Mouse (Mus musculus) lung, embryonic 15.5 days (tissue): ENCODE results near the gene Plcxd3. TPM values are rescaled to one million over a fixed set of nuclear protein-coding genes. Genes with fewer than 3 reads are reported as not detected.

Experiments used
- ATAC-seq: fragments of 200-750 bp; cut with Nextera tagmentation; 2 replicates; pipeline ENCODE4 v1.8.0; 2017; ENCODE audit warnings: moderate number of reproducible peaks, borderline replicate concordance; ENCODE audit not compliant: low FRiP score, low TSS enrichment; ENCODE audit errors: extremely low read depth
- H3K27ac ChIP-seq: fragments of 300-500 bp; sonication (generic); 2 replicates; pipeline ENCODE4 v1.5.1; 2015; ENCODE audit warnings: moderate library complexity, mild to moderate bottlenecking, inconsistent platforms
- H3K27me3 ChIP-seq: fragments of 300-500 bp; sonication (generic); 2 replicates; pipeline ENCODE4 v1.6.1; 2015; ENCODE audit warnings: inconsistent platforms
- H3K36me3 ChIP-seq: fragments of 300-500 bp; sonication (generic); 2 replicates; pipeline ENCODE4 v1.6.1; 2015; ENCODE audit warnings: inconsistent platforms
- H3K4me1 ChIP-seq: fragments of 300-500 bp; sonication (generic); 2 replicates; pipeline ENCODE4 v1.6.1; 2015; ENCODE audit warnings: inconsistent platforms
- H3K4me2 ChIP-seq: fragments of 300-500 bp; sonication (generic); 2 replicates; pipeline ENCODE4 v1.6.1; 2015; ENCODE audit warnings: inconsistent platforms, mild to moderate bottlenecking, moderate library complexity
- H3K4me3 ChIP-seq: fragments of 300-500 bp; sonication (generic); 2 replicates; pipeline ENCODE4 v1.5.1; 2015; ENCODE audit warnings: mild to moderate bottlenecking, inconsistent platforms
- H3K9ac ChIP-seq: fragments of 300-500 bp; sonication (generic); 2 replicates; pipeline ENCODE4 v1.6.1; 2015; ENCODE audit warnings: inconsistent platforms
- H3K9me3 ChIP-seq: fragments of 300-500 bp; sonication (generic); 2 replicates; pipeline ENCODE4 v1.6.1; 2016; ENCODE audit warnings: inconsistent platforms
- WGBS: fragments of 180-500 bp; shearing (Covaris S2); methylation state at CpG from one replicate; pipeline ENCODE4 v1.1.7; 2015; 5-methylcytosine and 5-hydroxymethylcytosine counted together
- polyA plus RNA-seq: library from polyadenylated mRNA; unstranded; fragments of >200 nt; fragmentation: Nextera tagmentation; extraction: Ambion mirVana; gene quantifications from 2 replicates; pipeline ENCODE4 v1.2.1, GENCODE M21; 2015

Gene Plcxd3
- 0.50 and 0.71 TPM in 2 replicates for polyA plus RNA-seq

DNA sequence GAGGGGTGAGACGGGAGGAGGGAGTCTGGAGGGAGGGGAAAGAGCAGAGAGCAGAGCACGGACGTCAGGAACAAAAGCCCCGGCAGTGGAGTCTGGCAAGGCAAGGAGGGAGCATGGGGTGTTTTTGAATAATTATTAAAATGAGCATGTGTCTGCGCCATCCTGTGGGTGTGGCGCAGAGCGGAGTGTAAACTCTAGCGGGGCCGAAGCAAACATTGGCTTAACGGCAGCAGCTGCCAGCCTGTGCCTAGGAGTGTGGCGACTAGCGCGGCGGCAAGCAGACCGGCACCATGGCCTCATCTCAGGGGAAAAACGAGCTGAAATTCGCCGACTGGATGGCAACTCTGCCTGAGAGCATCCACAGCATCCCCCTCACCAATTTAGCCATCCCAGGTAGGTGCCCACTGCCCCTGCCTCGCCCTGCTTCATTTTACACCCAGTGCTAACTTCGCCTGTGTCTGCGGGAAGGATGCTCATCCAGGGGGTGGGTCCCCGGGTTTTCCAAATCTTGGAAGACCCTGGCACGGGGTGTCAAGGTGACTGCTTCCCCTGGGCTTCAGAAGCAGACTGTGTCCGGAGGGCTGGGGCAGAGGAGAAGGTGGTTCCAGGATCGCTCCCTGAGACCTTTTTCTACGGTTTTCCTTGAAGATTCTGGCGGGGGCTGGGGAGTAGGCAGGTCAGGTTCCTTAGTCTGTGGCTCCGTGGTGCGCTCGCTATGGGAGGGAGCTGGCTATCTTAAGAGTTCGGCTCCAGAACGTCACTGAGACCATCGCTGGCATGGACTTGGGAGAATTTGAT is at the start of gene Plcxd3:
Gene Plcxd3 (plus strand): TSS at position 69 of the 798 bp plus-strand sequence.
- Histone ChIP-seq H3K4me3 (peak within 1 kb of the TSS; percentile 26), H3K9ac (no peak within 1 kb of the TSS), H3K36me3 (no peaks in the 10 kb centered on the region), H3K9me3 (no peaks in the 10 kb centered on the region), H3K27ac (no peak within 1 kb of the TSS), H3K27me3 (peaks cover 12% of the 10 kb centered on the region; the same call in 1 of the 2 replicates), H3K4me1 (no peaks in the 10 kb centered on the region), H3K4me2 (peak within 1 kb of the TSS; percentile 55)
- under 1% methylated on average over 33 of the region's 33 CpGs for WGBS
- ATAC-seq, result peak; percentile 59; the same call in 1 of the 2 replicates

DNA sequence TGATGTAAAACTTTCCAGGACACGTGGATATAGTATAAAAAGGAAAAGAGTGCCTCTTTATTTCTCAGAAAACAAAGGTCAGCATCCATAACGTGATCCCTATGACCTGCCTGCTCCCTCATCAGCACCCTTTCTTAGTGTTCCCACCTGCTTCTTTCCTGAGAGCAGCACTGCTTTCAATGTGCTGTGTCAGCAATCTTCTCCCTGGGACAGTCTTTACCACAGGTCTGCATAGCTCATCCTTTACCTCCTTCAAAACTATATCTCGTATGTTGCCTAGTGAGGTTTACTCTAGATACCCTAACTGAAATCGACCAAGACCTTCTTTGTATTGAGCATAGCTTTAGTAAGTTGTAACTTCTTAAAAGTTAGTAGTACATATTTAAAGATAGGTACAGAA is 43.4 kb upstream of the Plcxd3 start:
- no peaks in the 10 kb centered on the region for H3K27me3 ChIP-seq
- ATAC-seq, result no peak
- 70% methylated on average over 4 of the region's 4 CpGs for WGBS
- H3K4me1 ChIP-seq, result no peaks in the 10 kb centered on the region
- H3K36me3 ChIP-seq, result no peaks in the 10 kb centered on the region
- no peak overlapping the region for H3K4me3 ChIP-seq
- H3K4me2 ChIP-seq, result no peak overlapping the region
- H3K9ac ChIP-seq, result no peak overlapping the region
- no peak overlapping the region for H3K27ac ChIP-seq
- no peaks in the 10 kb centered on the region for H3K9me3 ChIP-seq

DNA sequence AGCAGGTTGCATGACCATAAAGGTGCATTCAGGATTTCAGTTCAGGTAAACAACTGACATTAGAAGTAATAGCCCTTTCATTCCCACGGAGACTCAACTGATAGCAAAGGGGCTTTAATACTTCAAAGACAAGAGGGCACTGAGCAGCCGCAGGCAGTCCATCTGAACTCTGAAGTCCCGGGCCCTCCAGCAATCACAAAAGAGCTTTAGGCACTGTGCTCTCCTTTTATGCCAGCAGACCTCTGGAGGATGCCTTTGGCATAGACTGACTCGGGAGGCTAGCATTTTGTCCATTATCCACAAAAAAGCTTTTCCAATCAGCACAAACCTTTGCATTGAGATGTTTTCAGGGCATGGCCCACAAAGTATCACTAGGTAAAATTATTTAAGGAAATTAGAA is 33.7 kb upstream of the Plcxd3 start:
- ATAC-seq, result no peak
- Histone ChIP-seq H3K4me1 (no peaks in the 10 kb centered on the region), H3K9me3 (no peaks in the 10 kb centered on the region), H3K4me2 (no peak overlapping the region), H3K9ac (no peak overlapping the region), H3K36me3 (no peaks in the 10 kb centered on the region), H3K4me3 (no peak overlapping the region), H3K27me3 (no peaks in the 10 kb centered on the region), H3K27ac (no peak overlapping the region)
- 30% methylated on average over 4 of the region's 4 CpGs for WGBS

DNA sequence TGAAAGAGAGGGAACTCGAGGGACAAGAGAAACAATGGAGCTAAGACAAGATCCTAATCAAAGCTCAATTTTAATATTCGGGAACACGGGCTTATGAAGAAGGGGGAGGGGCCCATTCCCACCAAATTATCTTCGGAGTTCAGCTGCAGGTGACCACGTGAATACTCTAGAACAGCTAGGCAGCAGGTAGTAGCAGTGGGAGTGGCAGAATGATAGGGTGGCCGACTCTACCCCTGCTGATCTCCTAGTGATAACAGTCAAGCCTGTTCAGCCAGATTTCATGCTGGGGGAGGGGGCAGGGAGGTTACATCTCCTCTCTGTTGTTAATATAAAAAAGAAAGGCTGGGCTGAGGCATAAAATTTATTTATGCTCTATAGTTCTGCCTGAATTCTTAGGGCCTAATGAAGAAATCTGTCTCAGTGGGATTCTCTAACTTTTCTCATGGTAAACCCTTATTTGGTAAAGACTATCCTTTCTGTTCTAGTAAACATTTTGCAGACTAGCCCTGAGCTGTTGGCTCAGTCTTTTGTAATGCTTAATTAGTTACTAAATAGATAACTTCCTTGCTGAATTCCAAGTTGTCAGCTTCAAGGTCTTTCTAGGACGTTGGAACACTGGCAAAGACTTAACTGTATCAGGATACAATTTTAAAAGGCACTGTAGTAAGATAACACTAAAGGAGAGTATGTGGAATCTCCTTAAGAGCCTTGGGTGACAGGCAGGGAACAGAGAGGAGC is 26.3 kb upstream of the Plcxd3 start:
- Histone ChIP-seq H3K27me3 (no peaks in the 10 kb centered on the region), H3K36me3 (no peaks in the 10 kb centered on the region), H3K27ac (no peak overlapping the region), H3K9me3 (no peaks in the 10 kb centered on the region), H3K4me3 (no peak overlapping the region), H3K4me2 (no peak overlapping the region), H3K9ac (no peak overlapping the region), H3K4me1 (no peaks in the 10 kb centered on the region)
- no peak for ATAC-seq
- 25% methylated on average over 7 of the region's 7 CpGs for WGBS

DNA sequence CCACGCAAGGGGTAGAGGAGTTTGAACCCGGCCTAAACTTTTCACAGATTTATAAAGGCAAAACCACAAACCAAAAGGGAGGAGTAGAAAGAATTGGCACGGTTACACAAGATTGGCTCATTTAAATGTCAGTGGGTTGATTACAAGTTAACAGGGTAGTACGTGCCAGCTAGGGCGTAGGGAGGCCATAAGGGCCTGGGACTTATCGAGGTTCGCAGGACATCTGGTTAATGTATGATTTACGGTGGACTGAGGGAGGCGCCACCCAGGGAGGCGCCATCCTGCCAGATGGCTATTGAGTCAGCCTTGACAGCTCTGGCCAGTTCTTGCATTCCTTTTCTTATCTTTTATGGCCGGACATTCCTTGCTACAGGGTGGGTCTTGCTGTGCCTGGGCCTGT is 18.9 kb upstream of the Plcxd3 start:
- Histone ChIP-seq H3K4me1 (no peaks in the 10 kb centered on the region), H3K4me3 (no peak overlapping the region), H3K27ac (no peak overlapping the region), H3K27me3 (no peaks in the 10 kb centered on the region), H3K9ac (no peak overlapping the region), H3K9me3 (no peaks in the 10 kb centered on the region), H3K4me2 (no peak overlapping the region), H3K36me3 (no peaks in the 10 kb centered on the region)
- no peak for ATAC-seq
- WGBS, result 73% methylated on average over 11 of the region's 11 CpGs

DNA sequence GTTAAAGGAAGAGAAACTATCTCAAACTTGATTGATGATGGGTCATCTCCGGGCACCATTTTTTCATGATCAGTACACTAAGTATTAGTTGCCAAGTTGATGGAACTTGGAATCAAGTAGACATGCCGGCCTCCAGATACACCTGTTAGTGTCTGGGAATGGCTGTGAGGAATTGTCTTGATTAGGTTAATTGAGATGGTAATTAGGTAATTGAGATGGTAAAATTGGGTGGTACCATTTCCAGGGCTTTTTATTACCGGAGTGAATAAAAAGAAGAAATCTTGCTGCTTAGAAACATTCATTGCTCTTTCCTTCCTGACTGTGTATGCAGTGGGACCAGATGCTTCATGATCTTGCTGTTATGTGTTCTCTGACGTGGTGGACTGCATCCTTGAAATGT is 17.6 kb upstream of the Plcxd3 start:
- H3K9ac ChIP-seq, result no peak overlapping the region
- H3K4me3 ChIP-seq, result no peak overlapping the region
- no peaks in the 10 kb centered on the region for H3K36me3 ChIP-seq
- 80% methylated on average over 4 of the region's 4 CpGs for WGBS
- no peak overlapping the region for H3K4me2 ChIP-seq
- H3K9me3 ChIP-seq, result no peaks in the 10 kb centered on the region
- H3K27me3 ChIP-seq, result no peaks in the 10 kb centered on the region
- H3K4me1 ChIP-seq, result no peaks in the 10 kb centered on the region
- ATAC-seq, result no peak
- H3K27ac ChIP-seq, result no peak overlapping the region

DNA sequence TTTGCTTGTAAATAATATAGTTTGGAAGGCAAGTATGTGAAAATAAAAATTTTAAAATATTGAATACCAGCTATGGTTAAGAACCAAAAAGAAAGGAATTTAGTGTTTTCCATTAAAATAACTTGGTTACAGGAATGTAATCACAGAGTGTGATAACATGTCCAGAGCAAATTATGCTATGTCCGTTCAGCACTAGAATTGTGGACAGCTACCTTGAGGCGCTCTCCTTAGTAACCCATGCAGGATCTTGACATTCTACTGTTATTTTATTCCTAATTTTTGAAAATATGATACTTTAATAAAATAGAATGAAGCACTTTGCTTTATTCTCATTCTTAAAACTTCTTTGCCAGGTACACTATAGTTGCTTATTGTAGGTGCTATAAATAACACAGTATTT is 7.5 kb upstream of the Plcxd3 start:
- Histone ChIP-seq H3K36me3 (no peaks in the 10 kb centered on the region), H3K9ac (no peak overlapping the region), H3K9me3 (no peaks in the 10 kb centered on the region), H3K4me3 (no peak overlapping the region), H3K4me1 (no peaks in the 10 kb centered on the region), H3K27me3 (no peaks in the 10 kb centered on the region), H3K27ac (no peak overlapping the region), H3K4me2 (no peak overlapping the region)
- ATAC-seq, result no peak
- WGBS, result 40% methylated on average over 2 of the region's 2 CpGs

DNA sequence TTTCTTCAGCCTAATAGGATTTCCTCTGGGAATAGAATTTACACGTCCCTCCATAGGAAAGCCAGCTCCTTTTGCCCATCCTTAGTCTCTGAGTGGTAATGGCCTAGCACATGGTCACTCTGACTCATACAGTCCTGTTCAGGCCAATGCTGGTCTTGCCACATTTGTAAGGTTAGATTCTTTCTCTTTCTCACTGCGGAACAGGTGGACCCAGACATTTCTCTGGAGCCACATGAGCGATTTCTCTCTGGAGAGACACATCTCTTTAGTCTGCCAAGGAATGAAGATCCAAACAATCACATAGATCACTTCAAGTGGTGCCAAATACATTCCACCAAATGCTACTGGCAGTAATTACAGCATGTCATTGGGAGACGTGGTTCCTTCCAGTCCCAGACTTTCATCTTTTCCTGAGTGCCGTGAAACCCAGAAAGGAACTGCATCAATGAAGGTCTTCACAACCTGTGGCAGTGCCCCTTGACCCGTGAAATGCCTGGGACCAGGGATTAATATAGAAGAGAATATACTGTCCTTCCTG is 769 bp upstream of the Plcxd3 start:
- no peaks in the 10 kb centered on the region for H3K4me1 ChIP-seq
- H3K27me3 ChIP-seq, result peaks cover 12% of the 10 kb centered on the region; the same call in 1 of the 2 replicates
- no peak overlapping the region for H3K27ac ChIP-seq
- H3K4me3 ChIP-seq, result no peak overlapping the region
- H3K9ac ChIP-seq, result no peak overlapping the region
- no peak for ATAC-seq
- H3K4me2 ChIP-seq, result no peak overlapping the region
- no peaks in the 10 kb centered on the region for H3K36me3 ChIP-seq
- WGBS, result 60% methylated on average over 6 of the region's 6 CpGs
- no peaks in the 10 kb centered on the region for H3K9me3 ChIP-seq

DNA sequence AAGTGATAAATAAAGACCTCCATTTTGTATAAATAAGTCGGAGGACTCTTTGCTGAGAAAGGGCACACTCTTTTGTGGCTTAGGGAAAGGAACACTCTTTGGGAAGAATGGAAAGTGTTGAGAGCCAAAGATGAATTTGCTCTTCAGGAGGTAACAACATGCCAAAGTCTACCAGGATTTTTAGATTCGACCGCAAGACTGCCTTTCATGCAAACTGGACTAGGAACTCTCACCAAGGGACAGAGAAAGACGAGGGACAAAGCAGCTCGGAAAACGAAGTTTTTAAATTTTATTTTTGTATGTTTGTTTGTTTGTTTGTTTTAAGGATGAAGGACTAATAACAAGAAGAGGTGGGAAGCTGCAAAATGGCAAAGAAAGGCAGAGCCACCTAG is 264 bp upstream of the Plcxd3 start:
- Histone ChIP-seq H3K27me3 (peaks cover 12% of the 10 kb centered on the region; the same call in 1 of the 2 replicates), H3K4me3 (peak overlapping the region; percentile 26), H3K4me1 (no peaks in the 10 kb centered on the region), H3K4me2 (peak overlapping the region; percentile 55), H3K27ac (no peak overlapping the region), H3K36me3 (no peaks in the 10 kb centered on the region), H3K9me3 (no peaks in the 10 kb centered on the region), H3K9ac (no peak overlapping the region)
- no peak for ATAC-seq
- 22% methylated on average over 6 of the region's 6 CpGs for WGBS

DNA sequence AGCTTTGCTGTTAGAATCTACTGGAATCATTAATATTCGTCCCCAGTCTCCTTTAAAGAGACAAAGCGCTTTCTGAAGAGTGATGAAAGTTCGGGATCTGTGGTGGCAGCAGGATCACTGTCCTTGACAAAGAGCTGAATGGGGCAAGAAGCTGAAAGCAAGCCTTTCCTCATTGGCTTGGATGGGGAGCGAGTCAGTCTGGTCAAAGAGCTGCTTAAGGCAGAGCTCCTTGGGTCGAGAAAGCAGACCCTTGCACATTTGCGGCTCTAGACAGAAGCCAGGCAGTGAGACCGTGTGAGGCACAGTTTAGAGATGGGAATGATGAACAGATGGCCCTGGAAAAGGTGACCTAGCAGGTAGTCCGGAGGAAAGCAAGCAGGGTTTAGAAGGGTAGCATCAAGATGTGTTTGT is 935 bp downstream of the Plcxd3 start:
- H3K36me3 ChIP-seq, result no peaks in the 10 kb centered on the region
- no peaks in the 10 kb centered on the region for H3K9me3 ChIP-seq
- peaks cover 12% of the 10 kb centered on the region; the same call in 1 of the 2 replicates for H3K27me3 ChIP-seq
- 25% methylated on average over 8 of the region's 8 CpGs for WGBS
- H3K4me1 ChIP-seq, result no peaks in the 10 kb centered on the region
- H3K9ac ChIP-seq, result no peak overlapping the region
- H3K4me3 ChIP-seq, result no peak overlapping the region
- H3K27ac ChIP-seq, result no peak overlapping the region
- no peak for ATAC-seq
- H3K4me2 ChIP-seq, result peak overlapping the region; percentile 55; the same call in 1 of the 2 replicates

DNA sequence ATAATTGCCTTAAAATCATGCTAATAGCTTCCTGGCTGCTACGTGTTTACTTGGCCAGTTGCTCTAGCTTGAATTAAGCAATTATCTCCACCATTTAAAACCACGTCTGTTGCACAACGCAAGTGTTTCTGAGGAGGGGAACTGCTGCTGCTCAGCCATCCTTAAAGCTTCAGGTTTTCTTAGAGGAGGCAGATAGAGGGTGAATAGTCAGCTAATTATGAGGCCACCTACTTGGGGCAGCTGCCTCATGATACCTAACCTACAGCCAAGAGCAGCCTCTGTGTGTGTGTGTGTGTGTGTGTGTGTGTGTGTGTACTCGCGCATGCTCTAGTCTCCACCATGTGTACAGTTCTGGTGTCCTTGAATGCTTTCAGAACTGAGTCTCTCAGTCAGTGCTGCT is 3.5 kb downstream of the Plcxd3 start:
- no peaks in the 10 kb centered on the region for H3K36me3 ChIP-seq
- no peaks in the 10 kb centered on the region for H3K4me1 ChIP-seq
- H3K4me3 ChIP-seq, result no peak overlapping the region

DNA sequence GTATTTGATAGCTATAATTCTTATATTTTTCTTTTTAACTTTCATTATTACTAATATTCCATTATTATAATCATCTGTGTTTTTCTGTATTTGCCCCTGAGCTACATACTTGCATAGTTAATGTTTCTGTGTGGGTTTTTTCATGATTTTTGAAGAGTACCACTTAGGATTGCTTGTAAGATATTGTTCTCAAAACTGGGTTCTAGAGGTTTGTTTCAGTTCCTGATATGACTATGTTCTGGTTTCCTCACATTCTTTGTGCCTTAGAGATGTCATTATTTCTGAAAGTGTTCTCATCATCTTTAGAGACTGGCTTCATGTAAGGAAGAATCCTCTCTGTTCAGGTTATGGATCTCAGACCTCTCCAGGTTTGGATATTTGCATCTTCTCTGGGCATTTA is 12.5 kb downstream of the Plcxd3 start:
- no peaks in the 10 kb centered on the region for H3K4me1 ChIP-seq

More for the DNA sequence above, 3.5 kb downstream of the Plcxd3 start:
- Histone ChIP-seq H3K27me3 (peaks cover 12% of the 10 kb centered on the region; the same call in 1 of the 2 replicates), H3K4me2 (no peak overlapping the region), H3K9ac (no peak overlapping the region), H3K27ac (no peak overlapping the region), H3K9me3 (no peaks in the 10 kb centered on the region)
- no peak for ATAC-seq
- 81% methylated on average over 5 of the region's 5 CpGs for WGBS

More for the DNA sequence above, 12.5 kb downstream of the Plcxd3 start:
- Histone ChIP-seq H3K9me3 (no peaks in the 10 kb centered on the region), H3K9ac (no peak overlapping the region), H3K36me3 (no peaks in the 10 kb centered on the region), H3K27me3 (no peaks in the 10 kb centered on the region), H3K4me2 (no peak overlapping the region), H3K4me3 (no peak overlapping the region), H3K27ac (no peak overlapping the region)
- no peak for ATAC-seq
